Mouse (Mus musculus): ENCODE data around the gene Lbp.

Gene Lbp

GRCm38 (mm10) chr2:158305948-158306695, at the start of gene Lbp:
Gene Lbp (plus strand): TSS chr2:158306493.
- peak; percentile 73 for DNase-seq

- DNase-seq: peak; percentile 50
Observed at GRCm38 (mm10) chr2:158256894-158257293, 49.4 kb upstream of the Lbp start.

GRCm38 (mm10) chr2:158258005-158258418, 48.3 kb upstream of the Lbp start, which contains the start of gene Bpi:
Gene Bpi (plus strand): TSS chr2:158258094.
- no peak for DNase-seq

GRCm38 (mm10) chr2:158258781-158259180, 47.5 kb upstream of the Lbp start:
- peak; percentile 84 for DNase-seq

GRCm38 (mm10) chr2:158259498-158259897, 46.8 kb upstream of the Lbp start:
- no peak for DNase-seq

- DNase-seq: no peak
Observed at GRCm38 (mm10) chr2:158264877-158265276, 41.4 kb upstream of the Lbp start.

- DNase-seq: no peak
Observed at GRCm38 (mm10) chr2:158270017-158270416, 36.3 kb upstream of the Lbp start.

GRCm38 (mm10) chr2:158273646-158274045, 32.6 kb upstream of the Lbp start:
- peak; percentile 38 for DNase-seq

GRCm38 (mm10) chr2:158275349-158275748, 30.9 kb upstream of the Lbp start:
- DNase-seq: no peak

- no peak for DNase-seq
Observed at GRCm38 (mm10) chr2:158275811-158276210, 30.5 kb upstream of the Lbp start.

- DNase-seq: no peak
Observed at GRCm38 (mm10) chr2:158276451-158276850, 29.8 kb upstream of the Lbp start.

GRCm38 (mm10) chr2:158276878-158277277, 29.4 kb upstream of the Lbp start:
- no peak for DNase-seq

GRCm38 (mm10) chr2:158279656-158280055, 26.6 kb upstream of the Lbp start:
- no peak for DNase-seq

GRCm38 (mm10) chr2:158281497-158282205, 24.6 kb upstream of the Lbp start:
- DNase-seq: no peak

- DNase-seq: no peak
Observed at GRCm38 (mm10) chr2:158283136-158283535, 23.2 kb upstream of the Lbp start.

- DNase-seq: no peak
Observed at GRCm38 (mm10) chr2:158283771-158284170, 22.5 kb upstream of the Lbp start.

GRCm38 (mm10) chr2:158284571-158284970, 21.7 kb upstream of the Lbp start:
- DNase-seq: peak; percentile 76

GRCm38 (mm10) chr2:158285655-158286054, 20.6 kb upstream of the Lbp start:
- DNase-seq: no peak

- no peak for DNase-seq
Observed at GRCm38 (mm10) chr2:158295700-158296099, 10.6 kb upstream of the Lbp start.

- no peak for DNase-seq
Observed at GRCm38 (mm10) chr2:158299203-158299602, 7.1 kb upstream of the Lbp start.

GRCm38 (mm10) chr2:158299731-158300130, 6.6 kb upstream of the Lbp start:
- DNase-seq: no peak

GRCm38 (mm10) chr2:158302807-158303206, 3.5 kb upstream of the Lbp start:
- no peak for DNase-seq

GRCm38 (mm10) chr2:158306696-158307049, 380 bp downstream of the Lbp start:
- DNase-seq: no peak

GRCm38 (mm10) chr2:158308276-158308675, 2.0 kb downstream of the Lbp start:
- no peak for DNase-seq

All from kidney, postnatal 10 days (tissue).